Mouse (Mus musculus): Measurements from ENCODE around the gene Snapc1. TPM values are rescaled to one million over a fixed set of nuclear protein-coding genes. Genes with fewer than 3 reads are reported as not detected.

The Snapc1 gene
- polyA plus RNA-seq, 1 experiment = 32.6 TPM

GRCm38 (mm10) chr12:73988393-73989008 lies 24.2 kb downstream of the Snapc1 start:
- no peak for DNase-seq (ENCODE audit: extremely low spot score in 1 of 2, low spot score in 1 of 2)

GRCm38 (mm10) chr12:73989594-73989993 lies 25.3 kb downstream of the Snapc1 start:
- peak in 1 of 2 experiments; percentile 49 for DNase-seq (ENCODE audit: extremely low spot score in 1 of 2, low spot score in 1 of 2)

DNA sequence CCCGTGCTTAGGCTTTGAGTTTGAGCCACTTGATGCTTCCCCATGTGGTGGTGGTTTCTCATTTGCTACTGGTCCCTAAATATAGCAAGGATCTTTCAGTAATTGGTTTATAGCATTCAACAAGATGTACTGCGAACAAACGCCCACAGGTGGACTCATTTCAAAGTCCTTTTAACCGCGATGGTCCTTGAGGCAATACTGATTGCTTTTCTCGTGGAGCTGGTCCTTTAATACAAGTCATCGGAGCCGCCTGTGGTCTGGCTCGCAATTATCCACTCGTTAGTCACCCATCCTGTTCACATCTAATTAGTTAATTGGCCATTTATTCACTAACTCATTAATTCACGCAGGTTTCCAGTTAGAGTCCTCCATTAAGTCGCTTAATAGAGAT lies 32.6 kb downstream of the Snapc1 start:
- peak in 1 of 2 experiments; percentile 37 for DNase-seq (ENCODE audit: extremely low spot score in 1 of 2, low spot score in 1 of 2)

DNA sequence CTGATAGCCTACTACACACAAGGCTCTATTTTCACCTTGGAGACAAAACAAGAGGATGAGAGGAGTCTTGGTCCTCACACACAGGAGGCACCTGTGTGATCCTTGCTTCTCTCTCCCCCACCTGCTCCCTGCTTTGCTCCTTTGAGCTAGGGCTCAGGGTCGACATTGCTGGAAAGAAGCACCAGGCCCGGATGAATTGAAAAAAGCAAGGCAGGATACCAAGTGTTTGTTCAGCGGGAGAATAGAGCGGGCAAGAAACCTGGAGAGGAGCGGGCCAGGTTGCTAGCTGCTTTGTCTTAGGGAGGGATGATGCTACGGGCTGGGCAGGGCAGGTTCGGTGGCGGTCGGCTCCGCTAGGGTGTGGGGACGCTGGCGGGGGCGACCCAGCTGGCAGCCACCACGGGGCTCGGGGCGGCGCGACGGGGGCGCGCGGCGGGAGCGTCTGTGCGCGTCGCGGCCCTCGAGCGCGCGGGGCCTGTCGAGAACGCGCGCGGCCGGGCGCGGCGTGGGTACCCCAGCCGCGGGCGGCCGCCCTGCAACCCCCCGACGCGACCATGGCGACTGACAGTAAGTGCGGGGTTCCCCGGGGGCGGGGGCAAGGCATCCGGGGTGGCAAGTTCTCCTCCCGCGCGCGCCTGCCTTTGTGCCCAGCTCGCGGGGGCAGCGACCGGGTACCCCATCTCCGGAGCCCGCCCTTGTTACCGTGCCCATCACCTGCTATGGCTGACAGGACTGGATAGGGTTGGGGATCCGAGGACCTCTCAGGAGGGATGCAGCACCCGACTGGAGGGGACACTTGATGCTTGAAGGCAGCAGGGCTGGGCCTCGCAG lies 33.2 kb downstream of the Snapc1 start, which contains the start of gene Syt16:
Gene Syt16 (plus strand): TSS at position 365 of the 831 bp plus-strand sequence.
- DNase-seq (ENCODE audit: extremely low spot score in 1 of 2, low spot score in 1 of 2) = peak in 1 of 2 experiments; percentile 70

DNA sequence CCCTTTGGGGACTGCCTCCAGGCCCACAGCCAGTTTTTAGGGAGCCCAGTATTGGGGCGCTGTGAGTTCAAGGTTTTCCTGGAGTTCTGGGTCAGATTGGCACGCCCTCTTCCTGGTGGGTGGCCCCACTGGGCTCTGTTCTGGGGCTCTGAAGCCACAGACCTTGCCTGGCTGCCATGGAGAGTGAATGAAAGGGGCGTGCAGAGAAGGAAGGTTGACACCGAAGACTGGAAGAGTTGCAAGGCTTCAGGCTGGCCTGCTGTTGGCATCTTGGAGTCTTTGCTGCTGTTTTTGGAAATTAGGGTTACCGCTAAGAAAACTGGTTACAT lies 33.8 kb downstream of the Snapc1 start:
- peak in 1 of 2 experiments; percentile 30 for DNase-seq (ENCODE audit: extremely low spot score in 1 of 2, low spot score in 1 of 2)

DNA sequence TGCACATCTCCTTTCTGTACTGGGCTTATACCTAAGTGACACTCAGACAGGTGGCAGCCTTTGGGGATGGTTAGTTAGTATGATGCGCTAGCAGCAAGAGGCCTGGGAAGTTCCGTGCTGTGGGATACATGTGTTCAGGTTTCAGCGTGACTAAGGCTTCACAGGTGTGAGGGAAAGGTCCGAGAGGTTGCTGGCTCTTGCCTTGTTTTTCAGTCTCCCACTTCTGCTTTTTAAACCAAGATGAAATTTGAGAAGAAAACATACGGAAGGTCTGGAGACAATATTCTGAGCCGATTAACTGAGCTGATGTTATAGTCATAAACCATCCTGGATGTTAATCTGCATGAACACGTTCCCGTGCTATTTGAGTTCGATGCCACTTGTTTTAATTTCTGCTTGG lies 38.2 kb downstream of the Snapc1 start:
- no peak for DNase-seq (ENCODE audit: extremely low spot score in 1 of 2, low spot score in 1 of 2)

- DNase-seq (ENCODE audit: extremely low spot score in 1 of 2, low spot score in 1 of 2) = peak; percentile 59 to 80
Observed at GRCm38 (mm10) chr12:74009448-74009911, 45.2 kb downstream of the Snapc1 start.

- peak in 1 of 2 experiments; percentile 95 for DNase-seq (ENCODE audit: extremely low spot score in 1 of 2, low spot score in 1 of 2)
Observed at GRCm38 (mm10) chr12:74013739-74014138, 49.5 kb downstream of the Snapc1 start.

GRCm38 (mm10) chr12:74014739-74015270 lies 50.5 kb downstream of the Snapc1 start:
- DNase-seq (ENCODE audit: extremely low spot score in 1 of 2, low spot score in 1 of 2) = peak in 1 of 2 experiments; percentile 56

DNA sequence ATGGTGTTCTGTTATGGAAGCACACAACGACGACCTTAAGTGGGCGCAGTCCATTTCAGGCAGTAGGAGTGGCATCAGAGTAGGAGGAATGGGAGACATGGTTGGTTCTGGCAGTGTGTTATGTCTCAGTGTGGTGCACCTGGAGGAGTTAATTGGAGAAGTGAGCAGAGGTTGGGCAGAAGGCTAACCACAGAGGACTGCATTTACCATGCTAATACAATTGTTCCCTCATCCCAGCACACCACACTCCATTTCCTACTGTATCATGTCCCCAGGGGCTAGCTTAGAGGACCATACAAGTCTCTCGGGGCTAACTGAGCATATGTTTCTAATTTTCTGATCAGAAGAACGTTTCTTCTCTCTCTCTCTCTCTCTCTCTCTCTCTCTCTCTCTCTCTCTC lies 51.2 kb downstream of the Snapc1 start:
- no peak for DNase-seq (ENCODE audit: extremely low spot score in 1 of 2, low spot score in 1 of 2)

GRCm38 (mm10) chr12:74023260-74023659 lies 59.0 kb downstream of the Snapc1 start:
- DNase-seq (ENCODE audit: extremely low spot score in 1 of 2, low spot score in 1 of 2) = no peak

- no peak for DNase-seq (ENCODE audit: extremely low spot score in 1 of 2, low spot score in 1 of 2)
Observed at GRCm38 (mm10) chr12:74024912-74025311, 60.6 kb downstream of the Snapc1 start.

Other genes starting within 250 kb of the Snapc1 start
- gene Hif1a, start 63.1 kb upstream of the Snapc1 start, polyA plus RNA-seq (2012; rRNA removed) = 36.7 and 46.6 TPM in 2 replicates
- gene Gm49321, start 26.8 kb upstream of the Snapc1 start, polyA plus RNA-seq (2012; rRNA removed) = not detected in 2 replicates
- gene Syt16, start 33.2 kb downstream of the Snapc1 start, polyA plus RNA-seq (2012; rRNA removed) = 41.0 and 49.2 TPM in 2 replicates